Mouse (Mus musculus) embryonic fibroblast, embryonic 13.5 days (primary cell): ENCODE measurements around the gene Prokr2.

Experiments used
- CTCF ChIP-seq: IDR thresholded peaks from 2 replicates; pipeline ENCODE4 v1.5.1; 2011; ENCODE audit warnings: mild to moderate bottlenecking, control low read depth, low read length, moderate library complexity, borderline replicate concordance; ENCODE audit not compliant: insufficient read depth
- POLR2A ChIP-seq: IDR thresholded peaks from 2 replicates; pipeline ENCODE4 v1.6.1; 2011; ENCODE audit warnings: low read depth, mild to moderate bottlenecking, control low read depth, low read length, moderate library complexity

- TF ChIP-seq POLR2A (no peak), CTCF (no peak)
These were observed 44.9 kb downstream of the Prokr2 start for GRCm38 (mm10) chr2:132340350-132340749.
